Mouse (Mus musculus) layer of hippocampus, postnatal 14 days (tissue): Measurements from ENCODE around the gene Lingo4. TPM values are rescaled to one million over a fixed set of nuclear protein-coding genes. Genes with fewer than 3 reads are reported as not detected.

ENCODE experiments used
- DNase-seq, 2 experiments: peaks; one replicate each; pipeline ENCODE4 v3.0.0; 2021 to 2022; ENCODE audit warnings: low spot score in 2 of 2, mixed read lengths in 1 of 2
- total RNA-seq, 2 experiments: library from RNA; stranded (reverse); gene quantifications; 2 replicates each; pipeline ENCODE4 v1.2.3; 2021

Lingo4 gene
- total RNA-seq, 2 experiments from 2014 or later = 1.3 to 1.6 TPM

- no peak for DNase-seq
These were observed 51.1 kb downstream of the Lingo4 start for GRCm38 (mm10) chr3:94449377-94449776.

Other genes starting within 250 kb of the Lingo4 start
- not detected for gene Gm10696, start 220.3 kb upstream of the Lingo4 start, total RNA-seq
- gene Gm5286, start 201.8 kb upstream of the Lingo4 start, total RNA-seq = not detected
- not detected for gene Gm4778, start 134.5 kb upstream of the Lingo4 start, total RNA-seq
- gene Them4, start 88.4 kb upstream of the Lingo4 start, total RNA-seq = 10 to 100 TPM; 25.0 to 30.5 TPM
- gene Them5, start 56.4 kb upstream of the Lingo4 start, total RNA-seq = not detected
- gene C2cd4d, start 36.1 kb upstream of the Lingo4 start, total RNA-seq = under 1 TPM; 0.48 TPM
- under 1 TPM; 0.29 to 0.88 TPM for gene Rorc, start 25.7 kb upstream of the Lingo4 start, total RNA-seq
- gene Tdrkh, start 14.8 kb downstream of the Lingo4 start, total RNA-seq = 10 to 100 TPM; 44.7 to 46.4 TPM
- 10 to 100 TPM; 42.8 TPM for gene Mrpl9, start 44.8 kb downstream of the Lingo4 start, total RNA-seq
- gene Oaz3, start 45.4 kb downstream of the Lingo4 start, total RNA-seq = under 1 TPM in 1 of 2 experiments, not detected in 1; 0.41 TPM
- 100 to 1,000 TPM; 205 to 208 TPM for gene Celf3, start 79.8 kb downstream of the Lingo4 start, total RNA-seq
- gene Riiad1, start 81.8 kb downstream of the Lingo4 start, total RNA-seq = 1 to 10 TPM; 6.0 to 7.1 TPM
- gene Snx27, start 184.2 kb downstream of the Lingo4 start, total RNA-seq = 10 to 100 TPM; 87.5 to 99.1 TPM
- gene Gm10972, start 244.6 kb downstream of the Lingo4 start, total RNA-seq = not detected